Mouse (Mus musculus) stomach, postnatal 0 days (tissue): Measurements from ENCODE around the gene Calm2.

Experiments
- CTCF ChIP-seq: IDR thresholded peaks from 2 replicates; pipeline ENCODE4 v1.5.1; 2016; ENCODE audit warnings: antibody characterized with exemption, low read depth, mild to moderate bottlenecking, moderate library complexity
- EP300 ChIP-seq: optimal IDR thresholded peaks from 2 replicates; pipeline ENCODE3; 2016; ENCODE audit warnings: antibody characterized with exemption

DNA sequence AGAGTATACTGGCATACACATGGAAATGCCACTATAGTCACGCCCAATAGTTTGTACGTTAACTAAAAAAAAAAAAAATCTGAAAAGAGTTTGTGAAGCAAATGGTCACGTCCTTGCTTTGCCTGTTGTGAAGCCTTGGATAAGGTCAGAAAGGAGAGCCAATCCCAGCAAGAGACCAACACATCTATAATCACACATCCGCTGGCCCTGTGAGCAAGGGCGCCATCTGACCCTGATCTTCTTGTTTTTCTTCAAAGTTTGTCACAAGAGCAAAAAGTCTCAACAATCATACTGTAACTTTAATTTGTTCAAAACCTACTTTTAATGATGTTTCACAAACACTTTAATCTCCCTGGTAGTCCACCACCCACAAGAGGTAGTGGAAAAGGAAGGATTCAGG, 39.0 kb upstream of the Calm2 start:
- no peak for TF ChIP-seq CTCF
- no peak for TF ChIP-seq EP300
